Mouse (Mus musculus) CH12.LX (cell line): ENCODE results near the gene Plcb3. TPM values are rescaled to one million over a fixed set of nuclear protein-coding genes. Genes with fewer than 3 reads are reported as not detected.

Experiments used
- DNase-seq: peaks from one replicate; pipeline ENCODE4 v3.0.0-alpha.2; 2013; ENCODE audit errors: extremely low read depth
- H3K27ac ChIP-seq: 2 replicates; pipeline ENCODE4 v1.5.1; 2012; ENCODE audit warnings: low read depth, mild to moderate bottlenecking, control low read depth, moderate library complexity; ENCODE audit not compliant: insufficient read depth
- H3K27me3 ChIP-seq: replicated peaks from 2 replicates; pipeline ENCODE3; 2012; ENCODE audit warnings: inconsistent platforms
- H3K36me3 ChIP-seq, 2 experiments: replicated peaks in 1 of 2; 2 replicates each; pipeline versions ENCODE3 to v1.6.1; 2012; ENCODE audit warnings: inconsistent platforms in 1 of 2, low read length in 1 of 2, mild to moderate bottlenecking in 1 of 2, mixed read lengths in 1 of 2, moderate library complexity in 1 of 2; ENCODE audit not compliant: control insufficient read depth in 1 of 2, insufficient read depth in 1 of 2
- H3K4me1 ChIP-seq, 2 experiments: 2 replicates each; pipeline ENCODE4 v1.6.1; 2012; ENCODE audit warnings: inconsistent platforms in 1 of 2, moderate library complexity in 1 of 2; ENCODE audit not compliant: insufficient read depth in 2 of 2, control insufficient read depth in 1 of 2
- H3K4me2 ChIP-seq: 2 replicates; pipeline ENCODE4 v1.6.1; 2012; ENCODE audit warnings: low read depth, mild to moderate bottlenecking, control low read depth; ENCODE audit not compliant: poor library complexity, insufficient read depth, severe bottlenecking
- H3K4me3 ChIP-seq, 3 experiments: fragments of 150-350 bp in 1 of 3; sonication (generic) in 1 of 3; replicated peaks in 1 of 3; 2 replicates each; pipeline versions ENCODE3 to v1.5.1; 2011 to 2012; ENCODE audit warnings: low read depth in 2 of 3, low read length in 2 of 3, mild to moderate bottlenecking in 2 of 3, moderate library complexity in 2 of 3, control low read depth in 1 of 3, improper control_type of control experiment in 1 of 3, inconsistent platforms in 1 of 3, mixed read lengths in 1 of 3; ENCODE audit not compliant: poor library complexity in 1 of 3
- H3K79me2 ChIP-seq: replicated peaks from 2 replicates; pipeline ENCODE4 v1.6.1; 2012; ENCODE audit warnings: mild to moderate bottlenecking, moderate library complexity; ENCODE audit not compliant: control insufficient read depth, poor library complexity, insufficient read depth, severe bottlenecking; ENCODE audit errors: extremely low read depth
- H3K9ac ChIP-seq: 2 replicates; pipeline ENCODE4 v1.6.1; 2012; ENCODE audit warnings: low read depth, mild to moderate bottlenecking, control low read depth, moderate library complexity; ENCODE audit not compliant: insufficient read depth
- H3K9me3 ChIP-seq: replicated peaks from 2 replicates; pipeline ENCODE3; 2012; ENCODE audit warnings: low read length, inconsistent platforms, mixed read lengths
- BHLHE40 ChIP-seq: IDR thresholded peaks from 2 replicates; pipeline ENCODE4 v1.6.1; 2011; ENCODE audit warnings: mild to moderate bottlenecking, low read depth, low read length, improper control_type of control experiment
- CHD1 ChIP-seq: IDR thresholded peaks from 2 replicates; pipeline ENCODE4 v1.6.1; 2012; ENCODE audit warnings: low read depth, low read length, improper control_type of control experiment, inconsistent platforms
- CHD2 ChIP-seq: IDR thresholded peaks from 2 replicates; pipeline ENCODE4 v1.6.1; 2011; ENCODE audit warnings: low read length, improper control_type of control experiment
- ELF1 ChIP-seq: IDR thresholded peaks from 2 replicates; pipeline ENCODE4 v1.6.1; 2014; ENCODE audit warnings: low read depth, mild to moderate bottlenecking, inconsistent platforms, low read length, improper control_type of control experiment
- GABPA ChIP-seq: IDR thresholded peaks from 2 replicates; pipeline ENCODE4 v1.6.1; 2012; ENCODE audit warnings: low read depth, low read length, improper control_type of control experiment, inconsistent platforms; ENCODE audit not compliant: insufficient replicate concordance
- HCFC1 ChIP-seq: IDR thresholded peaks from 2 replicates; pipeline ENCODE4 v1.6.1; 2012; ENCODE audit warnings: low read depth, mild to moderate bottlenecking, inconsistent platforms, low read length, improper control_type of control experiment
- KAT2A ChIP-seq: IDR thresholded peaks from 2 replicates; pipeline ENCODE4 v1.6.1; 2012; ENCODE audit warnings: low read length, improper control_type of control experiment, inconsistent platforms; ENCODE audit not compliant: insufficient replicate concordance
- MAFK ChIP-seq: IDR thresholded peaks from 2 replicates; pipeline ENCODE4 v1.6.1; 2011; ENCODE audit warnings: low read length, improper control_type of control experiment; ENCODE audit not compliant: insufficient replicate concordance
- MEF2A ChIP-seq: IDR thresholded peaks from 2 replicates; pipeline ENCODE4 v1.6.1; 2014; ENCODE audit warnings: low read depth, mild to moderate bottlenecking, inconsistent platforms, low read length, improper control_type of control experiment, borderline replicate concordance
- MXI1 ChIP-seq: IDR thresholded peaks from 2 replicates; pipeline ENCODE4 v1.6.1; 2011; ENCODE audit warnings: mild to moderate bottlenecking, low read depth, low read length, improper control_type of control experiment
- POLR2AphosphoS2 ChIP-seq: IDR thresholded peaks from 2 replicates; pipeline ENCODE4 v1.6.1; 2011; ENCODE audit warnings: low read depth, low read length, improper control_type of control experiment
- RAD21 ChIP-seq: IDR thresholded peaks from 2 replicates; pipeline ENCODE4 v1.6.1; 2011; ENCODE audit warnings: low read depth, mild to moderate bottlenecking, low read length, improper control_type of control experiment, moderate library complexity
- RCOR1 ChIP-seq: conservative IDR thresholded peaks from 2 replicates; pipeline ENCODE4 v1.6.1; 2012; ENCODE audit warnings: low read depth, mild to moderate bottlenecking, inconsistent platforms, low read length, improper control_type of control experiment
- TBP ChIP-seq: conservative IDR thresholded peaks from 2 replicates; pipeline ENCODE4 v1.6.1; 2011; ENCODE audit warnings: low read depth, low read length, improper control_type of control experiment
- TCF12 ChIP-seq: IDR thresholded peaks from 2 replicates; pipeline ENCODE4 v1.6.1; 2014; ENCODE audit warnings: low read depth, mild to moderate bottlenecking, inconsistent platforms, low read length, improper control_type of control experiment
- UBTF ChIP-seq: IDR thresholded peaks from 2 replicates; pipeline ENCODE4 v1.6.1; 2012; ENCODE audit warnings: low read depth, mild to moderate bottlenecking, inconsistent platforms, low read length, improper control_type of control experiment, moderate library complexity
- USF2 ChIP-seq: conservative IDR thresholded peaks from 2 replicates; pipeline ENCODE4 v1.6.1; 2011; ENCODE audit warnings: low read depth, low read length, improper control_type of control experiment
- ZC3H11A ChIP-seq: IDR thresholded peaks from 2 replicates; pipeline ENCODE4 v1.6.1; 2012; ENCODE audit warnings: low read depth, mild to moderate bottlenecking, inconsistent platforms, low read length, improper control_type of control experiment
- ZKSCAN1 ChIP-seq: IDR thresholded peaks from 2 replicates; pipeline ENCODE4 v1.6.1; 2012; ENCODE audit warnings: low read depth, inconsistent platforms, low read length, improper control_type of control experiment, borderline replicate concordance
- ZNF384 ChIP-seq: IDR thresholded peaks from 2 replicates; pipeline ENCODE4 v1.6.1; 2012; ENCODE audit warnings: low read depth, low read length, improper control_type of control experiment, inconsistent platforms
- dilution Hi-C: fragments of 300-500 bp; cut with MboI; formaldehyde crosslinking; loops from 2 replicates; pipeline ENCODE4 v1.14.3; 2020; ENCODE audit warnings: low sequenced_read_pairs; ENCODE audit not compliant: extremely low pct_unique_long_range_greater_than_20kb, extremely low pct_ligation_motif_present
- in situ Hi-C: fragments of 300-500 bp; cut with MboI; formaldehyde crosslinking; loops from 3 replicates; pipeline ENCODE4 v1.14.3; 2019; ENCODE audit warnings: low sequenced_read_pairs, low pct_ligation_motif_present, low pct_unique_long_range_greater_than_20kb, mixed read lengths
- polyA plus RNA-seq: library from polyadenylated mRNA; unstranded; fragments of >175 nt; gene quantifications from 2 replicates; pipeline ENCODE4 v1.2.1, GENCODE M21; 2012; ENCODE audit warnings: low read depth; ENCODE audit not compliant: insufficient read length
- total RNA-seq, 2 experiments: library from RNA; depleted of rRNA; stranded (reverse); fragments of 300-350 nt in 1 of 2; fragments of >200 nt in 1 of 2; gene quantifications; 2 replicates each; pipeline ENCODE4 v1.2.3; 2012 to 2014

Plcb3 gene
- total and polyA plus RNA-seq, 3 experiments = 4.1 to 8.2 (median 7.5) TPM

- no peak overlapping the region for H3K27ac ChIP-seq
- H3K9ac ChIP-seq = no peak overlapping the region
- H3K4me2 ChIP-seq = no peak overlapping the region
- peaks cover 3 to 15% of the 10 kb centered on the region in 2 experiments for H3K4me1 ChIP-seq
- DNase-seq = no peak
- peaks cover 3% of the 10 kb centered on the region for H3K27me3 ChIP-seq
- in situ Hi-C loops = no loop called here
- H3K79me2 ChIP-seq = no peaks in the 10 kb centered on the region
- no peak overlapping the region for H3K4me3 ChIP-seq
- no peaks in the 10 kb centered on the region for H3K36me3 ChIP-seq
- TF ChIP-seq BHLHE40 (no peak), ELF1 (no peak), CHD1 (no peak), USF2 (no peak), RCOR1 (no peak), KAT2A (no peak), POLR2AphosphoS2 (no peak), MAFK (no peak), CHD2 (no peak), MXI1 (no peak), UBTF (no peak), MEF2A (no peak), ZKSCAN1 (no peak), ZNF384 (no peak), ZC3H11A (no peak), TCF12 (no peak), GABPA (no peak), HCFC1 (no peak), RAD21 (no peak), TBP (no peak)
- no peaks in the 10 kb centered on the region for H3K9me3 ChIP-seq
- dilution Hi-C loops = no loop called here
Observed at GRCm38 (mm10) chr19:6926559-6927255, 49.6 kb downstream of the Plcb3 start.
